Mouse (Mus musculus) liver, adult 2 months (tissue): Measurements from ENCODE around the gene Flna.

Experiments
- CTCF ChIP-seq: fragments of 200-500 bp; IDR thresholded peaks from 2 replicates; pipeline ENCODE4 v1.5.1; 2011; ENCODE audit warnings: low read depth, low read length, control low read depth
- POLR2A ChIP-seq: fragments of 200-500 bp; IDR thresholded peaks from 2 replicates; pipeline ENCODE4 v1.6.1; 2011; ENCODE audit warnings: low read length, control low read depth; ENCODE audit not compliant: insufficient read depth; ENCODE audit errors: extremely low read depth

DNA sequence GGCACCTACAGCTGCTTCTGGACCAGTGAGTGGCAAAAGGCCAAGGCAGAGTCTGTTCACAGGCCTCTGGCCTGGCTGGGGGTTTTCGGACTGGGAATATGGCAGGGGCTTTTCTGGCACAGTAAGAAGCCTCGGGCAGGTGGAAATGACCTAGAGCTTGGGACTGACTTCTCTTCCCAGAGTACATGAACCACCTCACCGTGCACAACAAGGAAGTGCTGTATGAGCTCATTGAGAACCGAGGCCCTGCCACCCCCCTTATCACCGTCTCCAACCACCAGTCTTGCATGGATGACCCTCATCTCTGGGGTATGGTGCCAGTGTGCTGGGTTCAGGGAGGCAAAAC, 33.4 kb upstream of the Flna start:
- TF ChIP-seq POLR2A (no peak), CTCF (no peak)
